Mouse (Mus musculus) gastrocnemius, postnatal 14 days (tissue): ENCODE data around the gene Washc1. TPM values are rescaled to one million over a fixed set of nuclear protein-coding genes. Genes with fewer than 3 reads are reported as not detected.
A peak's percentile ranks its signal among the peaks of the same experiment; 100 is the strongest.
"Not testable (repeated sequence)": the region's sequence is repeated elsewhere in the genome, so short reads cannot be mapped to it uniquely, and the experiment has no call there.

ENCODE experiments used
- DNase-seq: peaks from one replicate; pipeline ENCODE4 v3.0.0; 2021; ENCODE audit warnings: mixed read lengths
- intact Hi-C: fragments of 180-260 bp; cut with DNase I; formaldehyde crosslinking; loops from one replicate; pipeline ENCODE4 v1.15.1; 2025; ENCODE audit warnings: low total_unique reads
- total RNA-seq, 2 experiments: library from RNA; stranded (reverse); gene quantifications; 2 replicates each; pipeline ENCODE4 v1.2.3; 2021

Gene Washc1
- total RNA-seq, 2 experiments from 2014 or later = 12.2 to 15.2 TPM

DNA sequence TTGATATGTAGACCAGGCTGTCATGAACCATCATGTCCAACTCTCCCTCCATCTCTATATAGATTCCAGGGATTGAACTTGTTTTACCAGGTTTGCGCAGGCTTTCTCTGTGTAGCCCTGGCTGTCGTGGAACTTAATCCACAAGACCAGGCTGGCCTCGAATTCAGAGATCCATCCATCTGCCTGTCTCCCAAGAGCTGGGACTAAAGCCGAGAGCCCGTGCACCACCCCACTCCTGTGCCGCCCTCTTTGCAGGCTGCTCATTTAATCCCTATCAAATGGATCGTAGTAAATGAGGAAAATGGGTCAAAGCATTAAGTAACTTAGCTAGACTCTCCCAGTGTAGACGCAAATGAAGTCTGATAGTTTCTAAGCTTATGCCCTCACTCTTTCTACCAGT, 3.9 kb upstream of the Washc1 start:
- DNase-seq = no peak
- intact Hi-C loops = loop anchor here (5.0 kb wide), 2 partner anchors 155 to 240 kb away; partner anchors contain the start of gene Twsg1

DNA sequence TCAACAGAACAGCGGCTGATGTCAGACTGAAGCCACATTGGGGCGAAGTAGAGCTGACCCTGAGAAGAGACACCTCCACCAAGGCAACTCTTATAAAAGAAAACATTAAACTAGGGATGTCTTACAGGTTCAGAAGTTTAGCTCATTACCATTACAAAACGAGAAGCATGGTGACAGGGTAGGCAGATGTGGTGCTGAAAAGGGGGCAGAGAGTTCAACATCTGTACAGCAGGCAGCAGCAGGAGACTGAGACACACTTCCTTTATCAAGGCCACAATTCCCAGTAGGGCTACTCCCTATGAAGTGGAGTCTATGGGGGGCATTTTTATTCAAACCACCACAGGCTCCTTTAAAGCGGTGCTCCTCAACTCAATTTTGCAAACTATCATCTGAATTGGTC, 3.1 kb upstream of the Washc1 start:
- intact Hi-C loops = loop anchor here (5.0 kb wide), 2 partner anchors 156 to 241 kb away; partner anchors contain the start of gene Twsg1
- DNase-seq = no peak

DNA sequence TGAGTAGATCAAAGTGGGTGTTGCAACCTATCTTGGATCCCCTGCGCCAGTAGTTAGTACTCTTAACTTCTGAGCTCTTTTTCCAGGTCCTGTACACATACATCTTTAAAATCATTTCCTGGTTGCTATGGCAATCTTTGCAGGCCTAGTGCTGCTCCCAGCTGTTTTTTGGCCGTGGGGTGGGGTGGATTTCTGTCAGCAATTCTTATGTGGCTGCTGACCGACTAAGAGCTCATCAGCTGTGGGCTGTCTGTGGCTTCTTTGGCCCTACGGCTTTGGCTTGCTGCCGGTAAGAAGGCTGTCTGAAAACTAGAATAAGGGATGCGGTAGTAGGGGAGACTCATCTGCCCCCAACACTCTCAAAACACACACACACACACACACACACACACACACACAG, 599 bp upstream of the Washc1 start:
- intact Hi-C loops = no loop called here
- DNase-seq = peak; percentile 26

DNA sequence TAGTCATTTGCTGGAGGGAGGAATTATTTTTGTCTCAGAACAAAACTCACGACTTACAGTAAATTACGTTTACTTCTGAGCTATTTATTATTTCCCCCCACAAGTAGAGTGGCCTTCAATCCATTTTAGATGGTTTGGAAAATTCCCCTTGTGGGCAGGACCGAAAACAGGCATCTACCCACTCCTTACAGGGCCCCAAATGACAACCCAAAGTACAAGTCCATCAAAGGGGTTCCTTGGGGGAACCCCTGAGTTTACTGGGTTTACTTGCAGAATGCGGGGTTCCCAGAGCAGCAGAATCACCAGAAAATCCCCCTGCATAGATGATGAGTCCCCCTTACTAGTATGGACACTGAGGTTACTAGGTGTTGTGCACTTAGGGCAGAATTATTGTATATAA, 821 bp downstream of the Washc1 start:
- intact Hi-C loops = no loop called here
- no peak for DNase-seq

DNA sequence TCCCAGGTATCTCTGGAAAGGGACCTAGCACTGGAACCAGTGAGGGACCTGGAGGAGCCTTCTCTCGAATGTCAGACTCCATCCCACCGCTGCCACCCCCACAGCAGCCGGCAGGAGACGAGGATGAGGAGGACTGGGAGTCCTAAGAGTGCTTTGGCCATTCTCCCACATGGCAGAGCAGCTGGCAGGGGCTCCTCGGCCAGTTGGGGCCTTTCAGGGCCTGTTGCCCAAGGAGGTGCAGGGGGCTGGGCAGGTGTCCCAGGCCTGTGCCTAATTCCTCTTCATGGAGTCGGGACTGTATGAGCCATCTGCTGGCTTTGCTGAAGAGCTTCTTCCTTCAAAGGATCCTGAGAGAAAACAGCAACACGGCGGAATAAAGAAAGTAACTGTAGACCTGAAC, 7.6 kb downstream of the Washc1 start:
- no peak for DNase-seq
- intact Hi-C loops = no loop called here

DNA sequence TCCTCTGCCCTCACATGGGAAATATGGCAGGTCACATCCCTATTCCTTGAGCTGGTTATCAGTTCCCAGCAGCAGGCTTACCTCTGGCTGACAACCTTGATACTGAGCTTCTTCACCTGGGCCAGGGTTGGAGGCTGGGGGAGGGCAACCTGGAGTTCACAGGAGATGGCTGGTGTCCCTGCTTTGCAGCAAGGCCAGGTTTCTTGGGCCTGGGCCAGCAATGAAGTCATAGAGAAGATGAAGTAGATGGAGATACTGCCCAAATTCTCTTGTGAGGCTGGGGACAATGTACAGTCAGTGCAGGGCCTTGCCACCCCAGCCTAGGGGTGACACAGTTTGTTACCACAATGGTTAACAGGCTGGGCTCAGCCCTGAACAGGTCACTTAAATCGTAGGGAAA, 9.4 kb downstream of the Washc1 start:
- intact Hi-C loops = no loop called here
- DNase-seq = no peak

DNA sequence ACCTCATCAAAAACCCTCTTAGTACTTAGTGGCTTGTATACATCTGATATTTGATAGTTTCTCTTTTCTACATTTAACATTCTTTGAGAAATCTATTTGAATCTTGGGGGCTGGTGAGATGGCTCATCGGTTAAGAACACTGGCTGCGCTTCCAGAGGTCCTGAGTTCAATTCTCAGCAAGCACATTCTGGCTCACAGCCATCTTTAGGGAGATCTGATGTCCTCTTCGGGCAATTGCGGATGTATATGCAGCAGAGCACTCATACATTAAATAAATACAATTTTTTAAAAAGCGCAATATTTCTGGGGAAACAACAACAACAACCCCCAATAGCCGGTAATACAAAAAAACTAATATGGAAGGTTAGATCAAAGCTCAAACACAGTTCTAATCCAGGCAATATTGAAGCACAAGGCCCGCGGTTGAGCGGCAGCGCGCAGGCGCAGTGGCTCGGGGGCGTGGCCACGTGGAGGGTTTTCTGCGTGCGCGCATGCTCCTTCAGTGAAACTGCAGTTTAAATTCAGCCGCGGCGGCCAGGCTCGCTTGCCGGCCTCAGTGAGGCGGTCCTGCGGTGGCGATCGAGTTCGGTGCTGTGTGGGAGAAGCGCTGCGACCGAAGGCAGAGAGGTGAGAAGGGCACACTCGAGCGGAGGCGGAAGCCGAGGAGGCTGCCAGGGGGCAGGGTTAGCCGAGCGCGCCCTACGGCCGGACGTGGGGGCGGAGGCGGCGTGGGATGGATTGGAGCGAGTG, 11.9 kb downstream of the Washc1 start, which contains the start of gene Ddx11:
TSS of gene Ddx11 (plus strand) at position 455 of the 750 bp plus-strand sequence.
- DNase-seq = peak; percentile 93
- intact Hi-C loops = no loop called here

DNA sequence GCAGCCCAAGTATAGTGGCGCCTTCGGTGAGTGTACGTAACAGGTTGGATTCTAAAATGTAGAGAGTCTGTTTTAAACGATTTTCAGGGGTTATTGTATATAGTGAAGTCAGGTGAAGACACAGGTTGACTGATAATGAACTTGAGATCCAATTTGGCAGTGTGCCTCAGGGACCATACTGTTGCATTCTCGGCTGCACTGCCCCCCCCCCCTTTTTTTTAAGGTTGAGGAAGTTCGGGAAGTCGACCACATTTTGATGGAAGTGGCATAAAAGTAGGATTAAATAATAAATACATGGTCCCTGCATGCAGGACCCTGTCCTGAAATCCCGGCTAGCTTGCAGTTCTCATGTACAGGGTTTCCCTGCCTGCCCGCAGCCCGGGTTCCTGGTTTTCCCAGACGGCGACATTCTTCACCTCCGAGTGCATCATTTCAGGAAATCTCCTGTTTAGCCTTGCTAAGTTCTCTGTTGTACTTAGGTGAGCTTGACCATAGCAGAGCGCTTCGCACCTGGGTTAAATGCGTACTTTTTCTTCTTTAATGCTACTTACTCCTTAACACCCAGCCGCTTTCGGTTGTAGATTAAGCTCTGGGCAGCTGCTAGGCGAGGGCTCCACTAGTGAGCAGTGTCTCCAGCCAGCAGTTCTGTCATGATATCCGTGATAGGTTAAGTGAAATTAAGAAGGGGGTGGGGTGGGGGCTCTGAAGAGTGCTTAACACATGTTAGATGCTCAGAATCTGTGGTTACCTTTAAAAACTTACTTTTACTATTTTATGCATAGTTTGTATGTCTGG, 12.7 kb downstream of the Washc1 start:
- DNase-seq = no peak
- intact Hi-C loops = no loop called here

DNA sequence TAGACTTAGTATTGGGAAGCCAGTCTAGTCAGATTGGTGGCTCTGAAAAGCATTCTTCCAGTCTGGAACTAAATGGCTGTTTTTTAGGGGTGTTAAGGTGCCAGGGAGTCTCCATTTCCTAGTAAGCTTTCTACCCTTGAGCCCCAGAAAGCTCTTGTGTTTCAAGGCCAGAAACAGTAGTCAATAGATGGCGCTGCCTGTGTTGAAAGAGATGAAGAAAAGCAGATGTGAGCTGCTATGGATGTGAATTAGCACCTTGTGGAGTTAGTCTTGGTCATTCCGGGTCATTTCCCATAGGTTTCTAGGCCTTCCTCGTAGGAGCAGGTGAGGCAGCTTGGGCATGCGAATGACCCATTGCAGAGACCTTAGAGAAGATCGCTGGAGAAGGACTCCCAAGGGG, 13.9 kb downstream of the Washc1 start:
- DNase-seq = no peak
- intact Hi-C loops = no loop called here

DNA sequence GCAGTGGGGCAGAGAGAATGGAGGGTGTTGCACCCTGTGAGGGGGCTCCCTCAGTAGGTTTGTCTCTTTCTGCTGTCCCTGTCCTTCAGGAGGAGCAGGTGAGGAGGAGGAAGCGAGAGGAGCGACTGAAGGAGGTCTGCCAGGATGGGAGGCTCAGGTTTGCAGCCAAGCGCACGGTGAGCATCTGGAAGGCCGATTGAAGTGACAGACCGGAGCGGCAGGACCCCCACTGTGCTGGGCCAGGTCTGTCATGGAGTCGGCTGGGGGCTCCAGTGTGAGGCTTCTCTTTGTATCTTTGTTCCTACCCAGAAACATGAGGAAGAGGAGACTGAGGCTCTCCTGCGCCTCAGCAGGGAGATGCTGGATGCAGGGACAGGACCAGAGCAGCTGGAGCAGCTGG, 19.0 kb downstream of the Washc1 start:
- DNase-seq = no peak
- intact Hi-C loops = no loop called here

DNA sequence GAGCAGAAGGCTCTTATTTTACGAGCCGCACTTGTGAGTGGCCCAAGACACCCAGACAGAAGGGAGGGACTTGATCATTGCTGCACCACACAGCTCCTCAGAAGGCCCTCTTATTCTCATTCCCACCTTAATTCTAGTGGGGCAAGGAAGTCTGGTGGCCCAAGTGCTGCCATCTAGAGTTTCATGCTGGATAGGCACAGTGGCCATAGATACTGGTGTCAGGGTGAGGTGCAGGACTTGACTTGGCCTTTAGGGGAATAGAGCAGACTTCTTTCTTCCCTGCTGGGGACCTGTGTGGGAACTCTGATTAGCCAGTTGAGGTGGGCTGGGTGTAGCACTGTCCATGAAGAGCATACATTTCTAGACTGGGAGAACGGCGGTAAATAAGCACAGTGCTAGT, 19.9 kb downstream of the Washc1 start:
- DNase-seq = no peak
- intact Hi-C loops = no loop called here

DNA sequence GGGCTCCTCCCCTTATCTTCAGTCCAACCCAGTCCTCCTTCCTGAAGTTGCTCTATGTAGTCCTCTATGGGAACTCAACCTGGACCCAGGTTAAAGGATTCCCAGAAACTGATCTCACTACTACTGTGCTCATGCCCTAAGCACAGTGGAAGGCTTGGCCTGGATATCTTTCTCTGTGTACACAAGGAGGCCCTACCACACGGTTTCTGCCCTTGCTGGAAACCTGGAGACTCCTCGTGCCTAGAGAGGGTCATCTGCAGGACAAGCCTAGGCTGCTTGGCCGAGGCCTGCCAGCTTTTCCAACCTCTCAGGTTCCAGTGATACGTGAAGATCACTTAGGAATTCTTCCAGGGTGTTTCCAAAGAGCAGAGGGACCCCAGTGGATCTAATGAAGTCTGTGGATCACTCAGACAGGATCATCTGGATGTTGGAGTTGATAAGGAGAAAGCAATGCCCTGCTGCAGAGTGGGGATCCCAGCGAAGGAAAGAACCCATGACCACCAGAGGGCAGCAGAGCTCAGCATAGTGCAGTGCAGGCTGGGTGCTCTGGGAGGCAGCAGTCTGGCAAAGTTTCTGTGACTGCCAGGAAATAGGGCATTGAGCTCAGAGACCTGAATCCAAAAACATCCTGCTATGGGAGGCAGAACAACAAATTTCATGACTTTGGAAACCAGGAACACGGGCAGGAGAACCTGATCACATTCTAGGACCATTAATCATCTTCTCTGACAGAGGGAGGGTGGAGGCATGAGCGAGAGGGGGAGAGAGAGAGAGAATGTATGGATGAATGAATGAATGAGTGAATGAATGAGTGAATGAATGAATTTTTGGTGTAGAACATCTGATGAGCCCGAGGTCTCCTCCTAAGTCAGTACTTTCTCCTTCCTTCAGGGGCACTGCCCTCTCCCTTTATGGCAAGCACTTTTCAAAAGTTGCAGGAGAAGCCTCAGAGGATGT, 41.6 kb downstream of the Washc1 start:
- DNase-seq, intact Hi-C loops: not testable (repeated sequence)

DNA sequence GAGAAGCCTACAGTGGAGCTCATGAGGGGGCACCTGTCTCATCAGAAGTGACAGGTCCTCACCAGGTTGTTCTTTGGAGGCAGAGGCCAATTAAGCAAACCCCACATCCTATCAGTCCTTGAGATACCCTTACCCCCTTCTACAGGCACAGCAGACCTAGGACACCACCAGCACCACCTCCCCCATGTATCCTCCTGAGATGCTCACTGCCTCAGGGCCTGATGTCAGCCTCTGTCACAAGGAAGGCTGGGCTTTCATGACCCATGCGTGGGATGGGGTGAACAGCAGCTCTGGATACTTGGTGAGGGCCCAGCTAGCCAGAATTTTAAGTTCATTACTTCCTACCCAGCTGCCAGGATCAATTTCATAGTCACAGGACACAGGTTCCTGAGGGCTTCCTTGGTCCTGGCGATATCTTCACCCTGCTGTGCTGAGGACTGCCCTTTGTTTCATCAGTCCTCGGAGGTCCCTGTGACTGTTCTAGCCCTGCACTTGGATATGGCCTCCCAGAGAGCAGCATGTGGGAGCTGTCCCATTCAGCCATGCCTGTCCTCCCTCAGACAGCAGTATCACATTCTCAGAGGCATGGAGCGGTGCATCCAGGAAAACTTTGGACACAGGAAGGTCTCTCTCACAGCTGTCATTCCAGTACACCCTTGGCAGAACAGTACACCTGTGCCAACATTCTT, 42.5 kb downstream of the Washc1 start:
- DNase-seq, intact Hi-C loops: not testable (repeated sequence)

DNA sequence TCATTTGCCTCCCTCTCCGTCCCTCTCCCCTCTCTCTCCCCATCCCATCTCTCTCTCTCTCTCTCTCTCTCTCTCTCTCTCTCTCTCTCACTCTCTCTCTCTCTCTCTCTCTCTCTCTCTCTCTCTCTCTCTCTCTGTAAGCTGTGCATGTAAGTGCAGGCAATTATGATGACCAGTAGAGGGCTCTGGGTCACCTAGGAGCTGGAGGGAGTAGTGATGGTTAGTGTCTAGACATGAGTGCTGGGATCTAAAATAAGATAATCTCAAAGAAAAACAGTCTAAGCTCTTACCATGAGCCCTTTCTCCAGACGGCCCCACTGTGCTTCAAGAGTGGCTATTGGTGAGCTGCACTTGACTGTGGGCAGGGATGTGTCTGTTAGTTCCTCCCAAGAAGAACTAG, 43.5 kb downstream of the Washc1 start:
- intact Hi-C loops = no loop called here
- DNase-seq = no peak

DNA sequence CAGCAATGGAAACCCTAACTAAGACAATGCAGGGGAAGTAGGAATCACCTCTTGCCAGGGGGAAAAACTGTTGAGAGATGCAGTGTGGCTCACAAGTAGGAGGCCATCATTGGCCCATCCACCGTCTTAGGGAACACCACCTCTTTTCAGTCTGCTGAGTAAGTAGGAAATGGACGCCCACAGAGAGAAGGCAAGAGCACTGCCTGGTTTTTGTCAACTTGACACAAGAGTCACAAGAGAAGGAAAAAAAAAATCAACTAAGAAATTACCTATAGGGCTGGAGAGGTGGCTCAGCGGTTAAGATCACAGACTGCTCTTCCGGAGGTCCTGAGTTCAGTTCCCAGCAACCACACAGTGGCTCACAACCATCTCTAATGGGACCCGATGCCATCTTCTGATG, 46.9 kb downstream of the Washc1 start:
- DNase-seq = no peak
- intact Hi-C loops = no loop called here

DNA sequence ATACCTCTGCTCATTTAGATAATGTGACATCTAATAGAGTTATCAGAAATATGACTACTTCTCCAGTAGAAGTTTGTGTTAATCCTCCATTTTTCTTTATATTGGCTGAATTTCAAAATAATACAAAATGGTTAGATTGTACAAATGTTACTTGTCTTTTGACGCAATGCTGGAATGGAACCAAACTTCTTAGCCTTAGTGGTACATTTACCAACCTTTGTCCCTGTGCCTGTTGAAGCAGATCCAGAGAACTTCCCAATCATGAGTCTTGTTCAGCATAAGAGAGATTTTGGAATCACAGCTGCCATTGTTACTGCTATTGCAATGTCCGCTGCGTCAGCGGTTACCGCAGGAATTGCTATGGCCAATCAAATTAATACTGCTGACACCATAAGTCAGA, 55.8 kb downstream of the Washc1 start:
- DNase-seq, intact Hi-C loops: not testable (repeated sequence)
